26 mouse cellular contexts compared by ENCODE assay signal in the genomic region with DNA sequence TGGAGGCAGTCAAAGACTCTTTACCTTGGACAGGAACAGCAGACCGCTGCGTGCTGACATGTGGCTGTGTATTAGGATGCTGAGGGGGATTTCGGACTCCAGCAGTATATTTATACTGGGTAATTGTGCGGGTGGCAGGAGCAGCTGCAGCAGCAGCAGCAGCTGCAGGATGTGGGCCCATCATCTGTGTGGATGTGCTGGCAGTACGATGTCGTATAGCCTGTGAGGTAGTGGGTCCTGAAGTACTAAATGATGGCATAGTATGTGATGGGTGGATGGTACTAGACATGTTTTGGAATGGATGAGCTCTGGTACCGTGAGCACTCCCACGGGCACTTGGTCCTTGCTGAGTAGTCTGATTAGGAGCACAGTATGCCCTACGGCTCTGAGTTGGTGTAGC. TPM values are rescaled to one million over a fixed set of nuclear protein-coding genes. Genes with fewer than 3 reads are reported as not detected.
"Had no signal": no experiment of that assay in that cellular context is flagged by ENCODE, and none has a peak within 500 bp of the region (broad histone marks: within the 10 kb centered on the region; RNA-seq: fewer than 3 reads in every experiment).

No protein-coding gene starts in this region.

- H3K27ac ChIP-seq: neural tube, embryonic 12.5 days; neural tube, embryonic 13.5 days; neural tube, embryonic 15.5 days; stomach, embryonic 15.5 days; stomach, postnatal 0 days had no signal

- H3K4me2 ChIP-seq: neural tube, embryonic 12.5 days; neural tube, embryonic 13.5 days; neural tube, embryonic 15.5 days; stomach, embryonic 15.5 days had no signal

- H3K36me3 ChIP-seq: neural tube, embryonic 12.5 days; neural tube, embryonic 13.5 days; neural tube, embryonic 15.5 days; stomach, embryonic 15.5 days had no signal

- H3K4me1 ChIP-seq: neural tube, embryonic 12.5 days; neural tube, embryonic 13.5 days; neural tube, embryonic 15.5 days; stomach, embryonic 15.5 days had no signal

- H3K4me3 ChIP-seq: neural tube, embryonic 12.5 days; neural tube, embryonic 13.5 days; neural tube, embryonic 15.5 days; stomach, embryonic 15.5 days had no signal

- H3K27me3 ChIP-seq: neural tube, embryonic 12.5 days; neural tube, embryonic 13.5 days; neural tube, embryonic 15.5 days; stomach, embryonic 15.5 days had no signal

- DNase-seq: retina, postnatal 1 day; right cerebral cortex, adult 18-20 months; right cerebral cortex, postnatal 14 days; right cerebral cortex, postnatal 25 days; right cerebral cortex, postnatal 4 days; spleen, adult 18-20 months; thymus, adult 18-20 months; thymus, adult 2 months; thymus, postnatal 14 days; thymus, postnatal 25 days; thymus, postnatal 36 days; thymus, postnatal 4 days had no signal

RNA-seq across cellular contexts. Expression of gene Pabpc6, which starts 1.6 kb away (rescaled TPM):
- total RNA-seq: neutrophil, adult 5-6 weeks had no signal
- polyA plus RNA-seq: neural tube, embryonic 11.5 days; neural tube, embryonic 12.5 days; neural tube, embryonic 13.5 days; neural tube, embryonic 14.5 days; neural tube, embryonic 15.5 days; small intestine, adult 2 months; spleen, adult 2 months; stomach, embryonic 14.5 days; stomach, embryonic 15.5 days; stomach, embryonic 16.5 days; stomach, postnatal 0 days; thymus, postnatal 0 days; urinary bladder, adult 2 months had no signal
